Mouse (Mus musculus) lung, postnatal 4 days (tissue): ENCODE measurements around the gene A730071L15Rik.

ENCODE experiments used
- DNase-seq, 2 experiments: peaks; one replicate each; pipeline ENCODE4 v3.0.0; 2021

Gene A730071L15Rik

GRCm38 (mm10) chr11:6199410-6200086, at the start of gene A730071L15Rik:
Gene A730071L15Rik (plus strand): TSS chr11:6200029.
- DNase-seq: peak in 1 of 2 experiments; percentile 24

- no peak for DNase-seq
These were observed 47.0 kb upstream of the A730071L15Rik start for GRCm38 (mm10) chr11:6152864-6153263.

GRCm38 (mm10) chr11:6154211-6154701, 45.6 kb upstream of the A730071L15Rik start:
- DNase-seq: no peak

- no peak for DNase-seq
These were observed 43.2 kb upstream of the A730071L15Rik start for GRCm38 (mm10) chr11:6156651-6157050.

- DNase-seq: no peak
These were observed 42.7 kb upstream of the A730071L15Rik start for GRCm38 (mm10) chr11:6157119-6157518.

- no peak for DNase-seq
These were observed 41.3 kb upstream of the A730071L15Rik start for GRCm38 (mm10) chr11:6158515-6158914.

GRCm38 (mm10) chr11:6159704-6160275, 40.0 kb upstream of the A730071L15Rik start:
- DNase-seq: no peak

- DNase-seq: no peak
These were observed 39.1 kb upstream of the A730071L15Rik start for GRCm38 (mm10) chr11:6160663-6161271.

- DNase-seq: no peak
These were observed 38.3 kb upstream of the A730071L15Rik start for GRCm38 (mm10) chr11:6161549-6161948.

- no peak for DNase-seq
These were observed 36.8 kb upstream of the A730071L15Rik start for GRCm38 (mm10) chr11:6163062-6163461.

- no peak for DNase-seq
These were observed 36.1 kb upstream of the A730071L15Rik start for GRCm38 (mm10) chr11:6163706-6164105.

- DNase-seq: no peak
These were observed 35.0 kb upstream of the A730071L15Rik start for GRCm38 (mm10) chr11:6164781-6165180.

- DNase-seq: no peak
These were observed 34.3 kb upstream of the A730071L15Rik start for GRCm38 (mm10) chr11:6165391-6166081.

- DNase-seq: no peak
These were observed 33.5 kb upstream of the A730071L15Rik start for GRCm38 (mm10) chr11:6166351-6166750.

GRCm38 (mm10) chr11:6169041-6169663, 30.7 kb upstream of the A730071L15Rik start:
- DNase-seq: no peak

GRCm38 (mm10) chr11:6174719-6175118, 25.1 kb upstream of the A730071L15Rik start:
- DNase-seq: no peak

- DNase-seq: no peak
These were observed 24.3 kb upstream of the A730071L15Rik start for GRCm38 (mm10) chr11:6175506-6175905.

GRCm38 (mm10) chr11:6177781-6178420, 21.9 kb upstream of the A730071L15Rik start:
- DNase-seq: no peak

GRCm38 (mm10) chr11:6178673-6179166, 21.1 kb upstream of the A730071L15Rik start:
- no peak for DNase-seq

GRCm38 (mm10) chr11:6179194-6179593, 20.6 kb upstream of the A730071L15Rik start:
- no peak for DNase-seq

- DNase-seq: no peak
These were observed 18.9 kb upstream of the A730071L15Rik start for GRCm38 (mm10) chr11:6180811-6181399.

- no peak for DNase-seq
These were observed 16.6 kb upstream of the A730071L15Rik start for GRCm38 (mm10) chr11:6183246-6183645.
